Mouse (Mus musculus): ENCODE results near the gene Col9a2.
"Not testable (repeated sequence)": the region's sequence is repeated elsewhere in the genome, so short reads cannot be mapped to it uniquely, and the experiment has no call there.

Gene Col9a2

DNA sequence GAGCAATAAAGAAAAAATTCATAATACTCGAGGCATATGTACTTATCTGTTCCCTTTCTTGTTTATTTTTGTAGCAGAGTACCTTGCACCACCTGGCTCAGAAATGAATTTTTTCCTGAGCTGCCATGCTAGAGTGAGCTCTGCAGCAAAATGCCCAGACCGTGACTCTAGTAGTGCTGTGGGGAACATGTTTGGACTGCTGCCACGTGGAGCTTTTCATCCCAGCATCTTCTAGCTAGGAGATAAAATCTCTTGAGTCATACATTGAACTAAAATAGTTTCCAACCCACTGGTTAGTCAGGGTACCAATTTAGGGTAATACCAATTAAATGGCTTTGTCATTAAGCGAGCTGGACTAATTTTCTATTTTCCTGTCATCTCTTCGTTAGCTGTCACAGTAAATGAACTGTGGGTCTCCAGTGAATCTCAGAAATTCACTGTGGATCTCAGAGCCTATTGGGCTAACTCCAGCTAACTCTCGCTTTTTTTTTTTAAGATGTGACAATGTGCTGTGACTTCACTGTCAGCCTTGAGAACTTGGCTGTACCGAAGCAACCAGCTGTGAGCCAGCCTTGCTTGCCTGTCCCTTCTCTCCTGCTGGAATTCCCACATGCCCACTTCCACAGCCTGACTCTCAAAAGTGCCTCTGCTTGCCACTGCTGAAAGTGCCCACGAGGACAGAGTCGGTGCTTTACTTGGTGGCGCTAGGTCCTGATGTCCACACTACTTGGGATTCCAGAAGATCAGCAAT lies 19.0 kb upstream of the Col9a2 start:
- intact Hi-C loops (cut with DNase I), result no loop called here

DNA sequence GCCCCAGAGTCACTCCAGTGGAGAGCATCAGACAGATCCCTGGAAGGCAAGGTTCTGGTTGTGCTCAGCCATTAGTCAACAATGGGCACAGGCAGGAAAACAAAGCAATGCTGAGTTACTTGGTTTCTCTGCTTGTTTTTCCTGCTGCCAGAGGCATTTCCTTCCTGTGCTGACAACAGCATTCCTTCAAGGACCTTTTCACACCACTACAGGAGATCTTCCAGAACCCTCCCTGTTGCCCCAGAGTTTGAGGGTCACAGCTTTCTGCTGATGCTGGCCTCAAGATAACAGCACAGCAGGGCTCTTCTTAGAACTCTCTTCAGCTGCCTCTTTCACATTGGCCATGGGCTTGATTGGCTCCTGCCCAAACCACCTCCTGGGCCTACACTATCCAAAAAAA lies 17.3 kb upstream of the Col9a2 start:
- intact Hi-C loops (cut with DNase I), result no loop called here

DNA sequence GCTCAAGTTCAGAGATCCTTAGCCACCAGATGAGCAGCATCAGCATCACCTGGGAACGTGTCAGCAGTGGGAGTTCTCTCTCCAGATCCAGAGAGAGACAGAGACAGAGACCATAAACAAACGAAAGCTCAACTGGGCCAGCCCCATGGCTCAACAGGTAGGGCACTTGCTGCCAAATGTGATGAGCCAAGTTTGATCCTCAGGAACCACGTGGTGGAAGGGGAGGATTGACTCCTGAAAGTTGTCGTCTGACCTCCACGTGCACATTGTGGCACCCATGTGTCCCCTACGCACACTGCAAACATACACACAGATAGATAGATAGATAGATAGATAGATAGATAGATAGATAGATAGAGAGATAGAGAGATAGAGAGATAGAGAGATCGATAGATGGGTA lies 15.7 kb upstream of the Col9a2 start:
- intact Hi-C loops (cut with DNase I), result no loop called here

DNA sequence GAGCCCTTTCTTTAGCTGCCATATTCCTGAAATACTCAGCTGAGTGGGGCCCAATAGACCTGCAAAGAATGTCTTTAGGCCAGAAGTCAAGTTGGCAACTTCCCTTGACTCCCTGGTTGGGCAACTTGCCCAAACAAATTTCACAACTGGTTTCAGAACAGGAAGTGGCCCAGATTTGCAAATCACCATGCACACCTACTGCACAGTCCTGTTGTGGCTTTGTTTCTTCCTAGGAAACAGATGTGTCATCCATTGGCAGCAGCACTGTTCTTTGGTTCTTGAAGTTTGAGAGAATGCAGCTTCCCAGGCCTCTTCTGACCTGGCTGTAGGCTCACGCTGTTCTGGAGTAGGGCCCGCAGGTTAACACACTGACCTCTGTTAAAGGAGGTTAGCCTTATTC lies 15.2 kb upstream of the Col9a2 start:
- intact Hi-C loops (cut with DNase I), result no loop called here

DNA sequence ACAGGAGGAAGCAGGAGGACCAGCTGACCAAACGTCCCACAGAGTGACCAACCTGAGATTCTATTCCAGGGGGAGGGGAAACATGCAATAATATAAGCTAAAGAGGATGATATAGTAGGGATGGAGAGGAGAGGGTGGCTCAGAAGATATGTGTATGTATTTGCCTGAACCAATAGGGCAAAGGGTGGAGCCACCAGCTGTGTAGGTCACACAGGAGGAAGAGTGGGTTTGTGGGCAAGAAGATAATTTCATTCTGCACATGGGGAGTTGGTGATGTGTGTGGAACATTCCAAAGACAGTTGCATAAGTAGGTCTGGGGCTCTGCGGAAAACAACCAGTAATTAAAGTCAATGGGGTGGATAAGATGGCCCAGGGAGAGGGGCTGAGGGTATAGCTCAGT lies 13.5 kb upstream of the Col9a2 start:
- intact Hi-C loops (cut with DNase I), result loop anchor here (5.0 kb wide), 1 partner anchor 207 kb away; no protein-coding TSS in a partner anchor

DNA sequence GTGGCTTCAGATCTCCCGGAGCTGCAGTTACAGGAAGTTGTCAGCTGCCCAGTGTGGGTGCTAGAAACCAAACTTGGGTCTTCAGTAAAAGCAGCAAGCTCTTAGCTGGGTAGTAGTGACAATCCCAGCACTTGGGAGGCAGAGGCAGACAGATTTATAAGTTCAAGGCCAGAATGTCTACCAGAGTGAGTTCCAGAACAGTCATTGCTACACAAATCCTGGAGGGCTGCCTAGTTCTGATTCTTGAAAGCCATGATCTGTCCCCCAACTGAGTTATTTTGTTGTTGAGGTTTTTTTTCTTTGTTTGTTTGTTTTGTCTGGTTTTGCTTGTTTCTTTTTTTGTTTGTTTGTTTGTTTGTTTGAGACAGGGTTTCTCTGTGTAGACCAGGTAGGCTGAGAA lies 11.0 kb upstream of the Col9a2 start:
- intact Hi-C loops (cut with DNase I), result loop anchor here (1.0 to 5.0 kb wide), 2 partner anchors 42 to 204 kb away; no protein-coding TSS in a partner anchor

DNA sequence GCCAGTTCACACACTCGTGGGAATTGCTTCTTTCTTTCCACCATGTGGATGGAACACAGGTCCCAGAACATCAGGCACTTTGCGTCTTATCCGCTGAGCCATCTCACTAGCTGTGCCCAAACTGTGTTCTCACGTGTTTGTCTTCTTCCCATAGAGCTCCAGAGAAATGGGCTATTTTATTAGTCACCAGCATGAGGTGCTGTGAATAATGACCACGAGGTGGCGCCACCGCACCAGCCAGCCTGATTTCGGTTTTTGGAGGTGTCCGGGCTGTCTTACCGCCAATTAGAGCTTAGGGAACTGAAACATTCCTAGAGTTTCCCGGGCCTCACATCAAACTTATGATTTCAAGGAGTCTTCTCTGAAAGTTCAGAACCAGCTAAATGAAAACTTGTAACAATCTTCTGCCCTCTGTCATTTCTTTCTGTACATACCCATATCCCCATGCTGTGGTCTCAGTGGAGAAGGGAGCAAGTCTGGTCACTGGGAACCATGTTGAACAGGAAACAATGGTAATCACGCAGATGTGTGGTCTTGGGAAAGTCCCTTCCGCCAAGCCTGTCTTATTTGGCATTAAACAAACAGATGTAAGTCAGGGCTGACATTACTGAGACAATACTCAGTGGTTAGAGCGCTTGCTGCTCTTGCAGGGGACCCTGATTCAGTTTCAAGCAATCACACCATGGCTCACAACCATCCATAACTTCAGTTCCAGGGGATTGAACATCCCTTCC lies 10.4 kb upstream of the Col9a2 start:
- intact Hi-C loops (cut with DNase I), result loop anchor here (1.0 to 5.0 kb wide), 2 partner anchors 43 to 203 kb away; no protein-coding TSS in a partner anchor

DNA sequence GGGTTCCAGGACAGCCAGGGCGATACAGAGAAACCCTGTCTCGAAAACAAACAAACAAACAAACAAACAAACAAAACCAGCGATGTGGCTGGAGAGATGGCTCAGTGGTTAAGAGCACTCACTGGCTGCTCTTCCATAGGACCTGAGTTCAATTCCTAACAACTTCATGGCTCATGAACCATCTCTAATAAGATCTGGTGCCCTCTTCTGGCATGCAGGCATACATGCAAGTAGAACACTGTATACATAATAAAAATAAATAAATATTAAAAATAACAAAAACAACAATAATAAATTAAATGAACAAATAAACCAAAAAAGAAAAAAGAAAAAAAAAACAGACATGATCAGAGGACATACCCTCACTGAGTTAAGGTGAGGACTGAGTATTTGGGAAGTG lies 9.6 kb upstream of the Col9a2 start:
- intact Hi-C loops (cut with DNase I), result loop anchor here (5.0 kb wide), 1 partner anchor 203 kb away; no protein-coding TSS in a partner anchor

DNA sequence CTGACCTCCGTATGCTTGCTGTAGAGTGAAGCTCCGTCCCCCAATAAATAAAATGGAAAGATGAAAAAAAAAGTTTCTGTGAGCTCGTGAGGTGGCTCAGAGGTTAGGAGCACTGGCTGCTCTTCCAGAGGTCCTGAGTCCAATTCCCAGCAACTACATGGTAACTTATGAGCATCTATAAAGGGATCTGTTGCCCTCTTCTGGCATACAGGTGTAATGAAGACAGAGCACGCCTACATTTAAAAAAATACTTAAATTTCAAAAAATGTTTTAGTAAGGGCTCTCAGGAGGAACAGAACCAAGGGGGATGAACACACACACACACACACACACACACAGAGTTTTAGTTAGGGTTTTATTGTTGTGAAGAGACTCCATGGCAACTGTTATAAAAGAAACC lies 7.7 kb upstream of the Col9a2 start:
- intact Hi-C loops (cut with DNase I), result loop anchor here (1.0 kb wide), 1 partner anchor 44 kb away; no protein-coding TSS in a partner anchor

DNA sequence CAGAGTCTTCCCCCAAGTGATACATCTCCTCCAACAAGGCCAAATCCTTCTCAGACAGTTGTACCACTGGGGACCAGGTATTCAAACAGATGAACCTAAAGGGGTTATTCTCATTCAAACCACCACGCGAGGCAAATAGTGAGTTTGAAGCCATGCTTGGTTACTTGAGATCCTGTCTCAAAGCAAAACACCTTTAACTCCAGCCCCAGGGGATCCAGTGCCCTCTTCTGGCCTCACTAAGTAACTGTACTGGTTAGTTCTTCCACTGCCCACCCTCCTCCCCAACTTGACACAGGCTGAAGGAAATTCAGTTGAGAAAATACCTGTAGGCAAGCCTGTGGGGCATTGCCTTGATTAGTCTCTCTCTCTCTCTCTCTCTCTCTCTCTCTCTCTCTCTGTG lies 6.2 kb upstream of the Col9a2 start:
- intact Hi-C loops (cut with DNase I), result no loop called here

DNA sequence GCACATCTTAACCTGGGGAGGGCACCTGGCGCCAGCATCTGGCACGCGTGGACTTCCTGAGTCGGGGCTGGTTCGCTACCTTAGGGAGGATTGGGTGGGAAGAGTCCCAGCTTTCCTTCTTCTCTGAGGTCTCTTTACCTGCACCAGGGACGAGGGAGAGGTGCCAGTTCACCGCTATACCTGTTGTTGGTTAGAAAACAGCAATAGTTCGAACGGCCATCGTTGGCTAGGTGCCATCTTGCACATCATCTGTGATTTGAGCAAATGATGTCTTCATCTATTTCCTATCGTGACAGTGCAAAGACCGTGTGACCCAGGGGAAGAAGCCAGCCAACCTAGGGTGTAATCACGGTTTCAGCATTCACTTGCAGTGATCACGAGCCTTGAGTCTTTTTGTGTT lies 1.1 kb downstream of the Col9a2 start:
- intact Hi-C loops (cut with DNase I), result no loop called here

DNA sequence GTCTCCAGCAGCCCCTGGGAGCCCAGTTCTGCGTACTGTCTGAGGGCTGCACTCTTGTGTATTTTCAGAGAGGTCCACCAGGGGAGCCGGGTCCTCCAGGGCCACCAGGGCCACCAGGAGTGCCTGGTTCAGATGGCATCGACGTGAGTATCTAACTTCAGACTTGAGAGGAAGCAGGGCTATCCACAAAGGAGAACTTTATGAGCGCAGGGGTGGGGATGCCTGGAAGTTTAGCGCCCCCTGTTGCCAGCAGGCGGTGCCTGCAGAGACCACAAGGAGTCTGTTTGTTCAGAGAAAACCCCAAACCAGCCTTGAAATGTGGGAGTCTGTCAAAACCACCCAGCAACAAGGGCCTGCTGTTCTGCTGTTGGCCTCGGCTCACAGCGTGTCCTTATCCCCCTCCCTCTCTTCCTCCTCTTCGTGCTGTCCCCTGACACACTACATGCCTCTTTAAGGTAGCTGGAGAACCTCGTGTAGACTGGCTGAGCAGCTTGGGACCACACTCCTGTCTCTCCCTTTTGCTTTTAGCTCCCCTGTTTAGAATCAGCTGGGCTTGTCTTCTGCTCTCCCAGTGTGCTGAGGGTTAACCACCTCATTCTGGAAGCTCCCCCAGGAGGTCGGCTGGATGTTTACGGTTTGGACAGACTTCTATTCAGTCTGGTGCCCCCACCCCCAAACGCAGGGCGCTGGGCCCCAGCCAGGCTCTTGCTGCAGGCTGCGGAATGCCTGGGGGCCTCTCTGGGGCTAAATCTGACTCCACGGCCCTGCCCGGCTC lies 1.9 kb downstream of the Col9a2 start:
- intact Hi-C loops (cut with DNase I), result no loop called here

DNA sequence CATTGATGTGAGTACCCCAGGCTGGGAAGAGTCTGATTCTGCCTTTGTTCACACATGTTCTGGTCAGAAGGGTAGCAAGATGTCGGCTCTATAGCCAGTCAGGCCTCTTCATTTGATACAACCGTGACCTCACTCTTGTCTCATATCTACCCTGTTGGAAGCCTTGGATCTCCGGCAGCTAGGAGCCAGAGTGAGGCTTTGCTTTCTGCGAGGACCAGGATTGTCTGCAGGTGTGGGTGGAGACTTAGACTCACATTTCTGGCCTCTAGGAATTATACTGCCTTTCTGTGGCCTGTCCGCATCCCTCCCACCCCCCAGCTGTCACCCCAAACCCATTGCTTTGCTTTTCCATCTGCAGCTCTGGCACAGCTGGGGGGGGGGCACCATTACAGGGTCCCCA lies 3.3 kb downstream of the Col9a2 start:
- intact Hi-C loops (cut with DNase I), result no loop called here

DNA sequence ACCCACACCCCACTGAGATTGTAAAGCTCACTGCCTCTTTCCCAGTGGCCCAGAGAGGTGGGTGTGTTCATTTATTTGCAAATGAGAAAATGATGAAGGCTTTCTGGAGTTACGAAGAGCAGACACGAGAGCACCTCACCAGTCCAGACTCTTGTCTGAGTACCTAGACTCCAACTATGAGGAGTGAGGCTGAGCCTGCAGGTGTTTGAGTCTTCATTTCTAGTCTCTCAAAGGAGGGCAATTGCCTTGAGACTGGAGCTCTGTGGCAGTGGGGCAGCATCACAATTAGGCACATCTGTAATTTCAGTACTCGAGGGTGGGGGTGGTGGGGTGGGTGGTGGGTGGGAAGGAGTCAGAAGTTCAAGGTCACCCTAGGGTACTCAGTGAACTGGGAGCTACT lies 3.8 kb downstream of the Col9a2 start:
- intact Hi-C loops (cut with DNase I), result no loop called here

DNA sequence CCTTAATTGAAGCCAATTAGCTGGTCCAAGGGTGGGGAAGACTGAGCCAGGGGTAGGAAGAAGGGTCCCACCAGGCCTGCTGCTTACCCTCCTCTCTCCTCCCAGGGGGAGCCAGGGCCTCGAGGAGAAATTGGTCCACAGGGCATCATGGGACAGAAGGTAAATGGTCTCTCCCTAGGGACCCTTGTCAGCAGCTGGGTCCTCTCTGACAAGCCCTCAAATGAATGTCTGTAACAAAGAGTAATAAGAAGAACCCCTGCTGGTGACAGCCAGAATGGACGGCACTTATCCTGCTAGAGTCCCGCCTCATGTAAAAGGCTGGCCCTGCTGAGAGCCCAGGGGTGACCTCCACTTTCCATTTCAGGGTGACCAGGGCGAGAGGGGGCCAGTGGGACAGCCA lies 12.7 kb downstream of the Col9a2 start:
- intact Hi-C loops (cut with DNase I), result no loop called here

DNA sequence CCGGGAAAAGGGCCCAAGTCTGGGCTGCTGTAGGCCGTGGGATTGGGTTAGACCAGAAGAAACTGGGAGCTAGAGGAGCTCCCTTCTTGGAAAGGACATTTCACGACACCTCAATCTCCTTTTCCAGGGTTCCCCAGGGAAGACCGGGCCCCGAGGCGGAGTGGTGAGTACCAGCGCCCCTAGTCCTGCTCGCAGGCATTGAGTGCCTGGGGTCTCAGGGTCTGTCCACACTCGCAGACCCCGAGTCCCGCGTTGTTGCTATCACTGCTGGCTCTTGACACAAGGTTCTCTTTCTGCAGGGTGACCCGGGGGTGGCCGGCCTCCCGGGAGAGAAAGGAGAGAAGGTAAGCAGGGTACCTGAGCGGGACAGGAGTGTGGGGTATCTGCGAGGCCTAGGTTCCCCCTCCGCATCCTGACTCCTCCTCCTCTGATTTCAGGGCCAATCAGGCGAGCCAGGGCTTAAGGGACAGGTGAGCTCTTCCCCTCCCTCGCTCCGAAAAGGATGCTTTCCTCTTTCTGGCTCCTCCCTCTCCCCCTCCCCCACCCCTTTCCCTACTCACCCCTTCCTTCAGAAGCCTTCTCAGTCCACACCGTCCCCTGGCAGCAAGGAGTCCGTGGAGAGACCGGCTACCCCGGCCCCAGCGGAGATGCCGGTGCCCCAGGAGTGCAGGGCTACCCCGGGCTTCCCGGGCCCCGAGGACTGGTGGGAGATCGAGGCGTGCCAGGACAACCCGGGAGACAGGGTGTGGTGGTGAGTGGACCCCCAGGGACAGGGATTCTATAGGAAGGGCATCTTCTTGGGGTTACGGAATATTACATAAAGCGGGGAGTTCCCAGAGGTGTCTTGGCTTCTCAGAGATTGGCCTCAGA lies 13.5 kb downstream of the Col9a2 start:
- intact Hi-C loops (cut with DNase I), result no loop called here

DNA sequence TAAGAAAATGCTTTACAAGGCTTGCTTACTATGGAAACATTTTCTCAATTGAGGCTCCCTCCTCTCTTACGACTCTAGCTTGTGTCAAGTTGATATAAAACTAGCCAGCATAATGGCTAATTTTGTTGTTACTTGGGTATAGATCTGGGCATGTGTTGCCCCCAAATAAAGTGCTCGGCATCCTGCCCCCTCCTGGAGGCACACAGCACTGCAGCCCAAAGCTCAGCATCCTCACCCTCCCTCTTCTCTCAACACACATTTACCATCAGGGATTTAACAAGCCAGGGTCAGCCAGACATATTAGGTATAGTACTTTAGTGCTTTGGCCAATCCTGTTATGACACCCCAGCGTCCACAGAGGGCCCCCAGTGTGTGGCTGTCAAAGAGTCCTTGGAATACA lies 17.2 kb downstream of the Col9a2 start:
- intact Hi-C loops (cut with DNase I), result no loop called here

DNA sequence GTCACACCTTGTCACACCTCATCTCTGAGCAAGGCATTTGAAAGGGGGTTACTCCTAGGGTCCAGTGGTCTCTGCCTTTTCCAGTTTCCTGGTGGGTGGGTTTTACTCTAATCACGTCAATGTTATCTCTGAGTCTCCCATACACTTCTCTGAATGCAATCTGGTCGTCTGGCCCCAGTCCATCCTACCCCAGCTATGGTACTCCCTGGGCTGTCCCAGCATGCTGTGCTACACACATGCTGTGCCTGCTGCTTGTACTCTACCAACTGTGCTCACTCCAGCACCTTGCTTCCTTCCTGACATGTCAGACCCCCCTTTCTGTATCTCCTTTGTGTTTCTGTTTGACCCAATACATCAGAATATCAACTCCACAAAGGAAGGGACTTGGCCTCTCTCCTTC lies 17.8 kb downstream of the Col9a2 start:
- intact Hi-C loops (cut with DNase I), result no loop called here

DNA sequence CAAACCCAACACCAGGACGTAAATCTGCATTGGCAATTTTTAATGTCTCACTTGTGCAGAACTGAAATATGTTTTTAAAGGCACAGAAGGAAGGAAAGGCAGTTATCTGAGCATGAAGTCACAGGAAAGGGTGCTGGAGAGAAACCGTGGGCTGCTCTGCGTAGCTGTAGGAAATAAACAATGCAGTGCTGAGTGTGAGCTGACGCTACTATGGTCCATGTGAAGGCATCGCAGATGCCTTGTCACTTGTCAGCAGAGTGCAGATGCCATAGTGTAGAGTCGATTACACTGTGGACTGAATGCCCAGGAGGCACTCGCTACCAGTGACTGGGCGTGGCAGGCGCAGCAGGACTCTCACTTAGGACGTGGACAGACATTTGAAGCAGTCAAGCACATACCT lies 20.0 kb downstream of the Col9a2 start:
- intact Hi-C loops (cut with DNase I), result not testable (repeated sequence)

DNA sequence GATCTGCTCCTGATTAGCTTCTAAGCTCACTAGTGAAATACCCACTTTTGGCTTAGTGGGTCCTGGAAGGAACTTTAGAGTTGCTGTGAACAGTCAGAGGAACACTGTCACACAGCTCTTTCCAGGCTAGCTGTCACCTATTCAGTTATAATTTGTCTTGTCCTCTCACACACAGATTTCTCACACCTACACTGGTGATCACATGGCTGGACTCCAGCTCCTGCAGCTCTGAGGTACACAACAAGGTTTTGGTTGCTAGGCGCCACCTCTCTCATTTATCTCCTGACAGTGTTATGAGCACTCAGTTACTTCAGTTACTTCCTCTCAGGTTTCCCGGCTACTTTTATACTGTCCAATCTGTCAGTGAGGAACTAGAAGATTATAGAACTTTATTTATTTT lies 26.2 kb downstream of the Col9a2 start:
- intact Hi-C loops (cut with DNase I), result no loop called here

DNA sequence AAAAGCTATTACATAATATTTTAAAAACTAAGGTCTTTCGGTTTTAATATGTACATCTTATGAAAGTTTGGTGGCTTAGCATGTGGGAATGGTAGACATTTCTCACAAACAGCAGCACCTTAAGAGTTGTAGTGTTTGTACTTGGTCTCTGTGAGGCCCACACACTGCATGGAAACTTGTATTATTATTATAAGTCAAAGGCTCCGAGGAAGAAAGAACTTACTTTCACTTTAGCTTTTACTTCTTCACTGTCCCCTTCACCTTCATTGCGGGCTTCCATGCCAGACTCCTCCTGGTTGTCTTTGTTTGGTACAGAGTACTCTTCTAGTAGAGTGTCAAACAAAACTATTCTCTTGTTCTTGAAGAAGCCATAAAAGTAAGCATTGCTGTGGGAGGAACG lies 35.1 kb downstream of the Col9a2 start:
- intact Hi-C loops (cut with DNase I), result no loop called here
